Comparison of ENCODE assay signal across 21 mouse cellular contexts in the genomic region with DNA sequence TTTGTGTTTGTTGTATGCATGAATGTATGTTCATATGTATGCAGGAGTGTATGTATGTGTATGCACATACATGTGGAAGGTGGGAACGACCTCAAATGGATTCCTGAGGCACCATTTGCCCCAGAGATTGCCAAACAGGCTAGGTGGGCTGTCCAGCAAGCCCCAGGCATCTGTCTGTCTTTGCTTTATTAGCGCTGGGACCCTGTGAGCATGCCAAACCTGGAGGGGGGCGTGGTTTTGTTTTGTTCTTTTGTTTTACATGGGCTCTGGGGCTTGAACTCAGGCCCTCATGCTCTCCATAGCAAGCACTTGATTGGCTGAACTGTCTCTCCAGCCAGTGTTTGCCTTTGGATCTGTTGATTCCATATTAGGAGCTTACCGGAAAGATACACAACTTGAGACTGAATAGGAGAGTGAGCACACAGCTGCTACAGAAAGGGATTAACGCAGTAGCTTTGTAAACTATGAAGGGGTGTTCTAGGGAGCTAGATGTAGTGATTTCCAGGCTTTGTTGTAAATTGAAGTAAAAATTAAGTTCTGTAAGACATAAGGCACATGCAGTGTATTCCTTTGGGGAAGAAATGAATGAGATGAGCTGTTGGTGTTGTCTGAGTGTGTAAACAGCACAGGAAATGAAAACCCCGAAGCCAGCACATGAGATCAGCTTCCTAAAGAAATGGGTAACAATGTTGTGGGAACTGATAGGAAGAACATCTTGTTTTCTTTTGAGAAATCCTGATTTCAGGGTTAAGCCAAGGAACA. TPM values are rescaled to one million over a fixed set of nuclear protein-coding genes. Genes with fewer than 3 reads are reported as not detected.
DNase-seq lines count a peak whose midpoint lies in the region; ATAC-seq and TF ChIP-seq lines count a peak whose summit lies in the region.
"Had no signal": no experiment of that assay in that cellular context is flagged by ENCODE, and none has a peak within 500 bp of the region (broad histone marks: within the 10 kb centered on the region; RNA-seq: fewer than 3 reads in every experiment).

No protein-coding gene starts in this region.

- H3K4me1 ChIP-seq in forebrain, embryonic 16.5 days (replicated peaks; ENCODE audit: control insufficient read depth, insufficient read depth, low read length) = peaks cover 3% of the 10 kb centered on the region
- no peaks in the 10 kb centered on the region for H3K4me1 ChIP-seq in forebrain, postnatal 0 days (ENCODE audit: insufficient read depth)
- H3K4me1 ChIP-seq in lung, embryonic 15.5 days = peaks cover 8% of the 10 kb centered on the region
- no peaks in the 10 kb centered on the region for H3K4me1 ChIP-seq in midbrain, embryonic 15.5 days
- H3K4me1 ChIP-seq: hindbrain, embryonic 12.5 days had no signal

- DNase-seq in forebrain, postnatal 0 days = no peak
- no peak for DNase-seq in lung, postnatal 4 days
- DNase-seq in brain, embryonic 14.5 days (ENCODE audit: low read depth) = peak; percentile 51
- no peak for DNase-seq in adrenal gland, adult (ENCODE audit: inconsistent age in 2 of 2, low spot score in 1 of 2)
- DNase-seq: adrenal gland, postnatal 14 days; cerebellum, adult 2 months; kidney, postnatal 14 days; right cerebral cortex, postnatal 14 days; thymus, postnatal 4 days had no signal

- no peak for TF ChIP-seq POLR2A in brain, embryonic 14.5 days (IDR thresholded peaks at IDR 0.05; ENCODE audit: borderline replicate concordance, extremely low read depth, insufficient read depth, insufficient read length, poor library complexity, severe bottlenecking)

- 41% methylated on average over 6 of the region's 6 CpGs for WGBS in forebrain, embryonic 16.5 days
- WGBS in forebrain, postnatal 0 days = 37% methylated on average over 6 of the region's 6 CpGs
- WGBS in lung, embryonic 15.5 days = 62% methylated on average over 6 of the region's 6 CpGs
- WGBS in midbrain, embryonic 15.5 days = 60% methylated on average over 6 of the region's 6 CpGs

- no peak for TF ChIP-seq CTCF in forebrain, postnatal 0 days (IDR thresholded peaks at IDR 0.05; ENCODE audit: low read depth)
- no peak for TF ChIP-seq CTCF in brain, embryonic 14.5 days (IDR thresholded peaks at IDR 0.05; ENCODE audit: borderline replicate concordance, extremely low read depth, insufficient read depth, insufficient read length)

- H3K9ac ChIP-seq in forebrain, embryonic 16.5 days (replicated peaks; ENCODE audit: low read depth, low read length) = no peak overlapping the region
- H3K9ac ChIP-seq in forebrain, postnatal 0 days = no peak overlapping the region
- no peak overlapping the region for H3K9ac ChIP-seq in lung, embryonic 15.5 days
- no peak overlapping the region for H3K9ac ChIP-seq in midbrain, embryonic 15.5 days
- H3K9ac ChIP-seq: embryonic facial prominence, embryonic 12.5 days; hindbrain, embryonic 12.5 days; limb, embryonic 13.5 days; liver, embryonic 14.5 days had no signal

- no peaks in the 10 kb centered on the region for H3K27me3 ChIP-seq in forebrain, embryonic 16.5 days (replicated peaks; ENCODE audit: control insufficient read depth, insufficient read depth, low read length)
- H3K27me3 ChIP-seq in forebrain, postnatal 0 days (ENCODE audit: insufficient read depth, low read length) = no peaks in the 10 kb centered on the region
- no peaks in the 10 kb centered on the region for H3K27me3 ChIP-seq in lung, embryonic 15.5 days
- no peaks in the 10 kb centered on the region for H3K27me3 ChIP-seq in midbrain, embryonic 15.5 days (replicated peaks)
- H3K27me3 ChIP-seq: embryonic facial prominence, embryonic 12.5 days; hindbrain, embryonic 12.5 days; limb, embryonic 13.5 days had no signal

- no peak overlapping the region for H3K4me2 ChIP-seq in forebrain, embryonic 16.5 days (ENCODE audit: low read length)
- no peak overlapping the region for H3K4me2 ChIP-seq in forebrain, postnatal 0 days (ENCODE audit: low read depth)
- no peak overlapping the region for H3K4me2 ChIP-seq in lung, embryonic 15.5 days
- no peak overlapping the region for H3K4me2 ChIP-seq in midbrain, embryonic 15.5 days
- H3K4me2 ChIP-seq: embryonic facial prominence, embryonic 12.5 days; hindbrain, embryonic 12.5 days; limb, embryonic 13.5 days had no signal

- H3K9me3 ChIP-seq in forebrain, embryonic 16.5 days (ENCODE audit: control insufficient read depth, low read length) = no peaks in the 10 kb centered on the region
- no peaks in the 10 kb centered on the region for H3K9me3 ChIP-seq in forebrain, postnatal 0 days (ENCODE audit: low read length)
- no peaks in the 10 kb centered on the region for H3K9me3 ChIP-seq in lung, embryonic 15.5 days
- no peaks in the 10 kb centered on the region for H3K9me3 ChIP-seq in midbrain, embryonic 15.5 days
- H3K9me3 ChIP-seq: hindbrain, embryonic 12.5 days had no signal

- peaks cover 4% of the 10 kb centered on the region; the same call in 1 of the 2 replicates for H3K36me3 ChIP-seq in forebrain, embryonic 16.5 days (ENCODE audit: control insufficient read depth, insufficient read depth)
- H3K36me3 ChIP-seq in forebrain, postnatal 0 days (ENCODE audit: insufficient read depth) = peaks cover 6% of the 10 kb centered on the region; the same call in 1 of the 2 replicates
- peaks cover 44% of the 10 kb centered on the region for H3K36me3 ChIP-seq in lung, embryonic 15.5 days
- 0 out of 2 replicates have a peak, but pooled peaks cover 4% of the 10 kb centered on the region for H3K36me3 ChIP-seq in midbrain, embryonic 15.5 days (replicated peaks)

- ATAC-seq in forebrain, embryonic 16.5 days = 0 out of 2 replicates have a peak, but pooled peaks have one; percentile 12
- ATAC-seq in forebrain, postnatal 0 days = no peak
- ATAC-seq in lung, embryonic 15.5 days (ENCODE audit: borderline replicate concordance, extremely low read depth, low FRiP score, low TSS enrichment) = 0 out of 2 replicates have a peak, but pooled peaks have one; percentile 14
- 0 out of 2 replicates have a peak, but pooled peaks have one; percentile 33 for ATAC-seq in midbrain, embryonic 15.5 days (replicated peaks)

- no peak overlapping the region for H3K4me3 ChIP-seq in forebrain, embryonic 16.5 days (replicated peaks; ENCODE audit: low read length)
- H3K4me3 ChIP-seq in forebrain, postnatal 0 days (ENCODE audit: low read depth, low read length) = no peak overlapping the region
- no peak overlapping the region for H3K4me3 ChIP-seq in lung, embryonic 15.5 days
- H3K4me3 ChIP-seq in midbrain, embryonic 15.5 days = no peak overlapping the region
- H3K4me3 ChIP-seq: embryonic facial prominence, embryonic 12.5 days; hindbrain, embryonic 12.5 days; left cerebral cortex, adult 2 months; limb, embryonic 13.5 days had no signal

- no peak overlapping the region for H3K27ac ChIP-seq in forebrain, embryonic 16.5 days (ENCODE audit: low read length)
- no peak overlapping the region for H3K27ac ChIP-seq in forebrain, postnatal 0 days (ENCODE audit: low read depth, low read length)
- H3K27ac ChIP-seq in lung, embryonic 15.5 days = peak overlapping the region; percentile 55
- no peak overlapping the region for H3K27ac ChIP-seq in midbrain, embryonic 15.5 days
- H3K27ac ChIP-seq: embryonic facial prominence, embryonic 12.5 days; hindbrain, embryonic 12.5 days; left cerebral cortex, adult 2 months; limb, embryonic 13.5 days; liver, embryonic 14.5 days had no signal

RNA-seq across cellular contexts. Expression of a gene that starts 7.8 kb away (rescaled TPM):
- 16.8 and 19.7 TPM in 2 replicates for polyA plus RNA-seq in forebrain, embryonic 16.5 days (2015; fragmentation: Nextera tagmentation; extraction: Ambion mirVana)
- total RNA-seq in forebrain, postnatal 0 days (2014; rRNA removed) = 14.5 and 16.9 TPM in 2 replicates
- polyA plus RNA-seq in forebrain, postnatal 0 days (2015; fragmentation: Nextera tagmentation; extraction: Ambion mirVana) = 17.7 and 21.9 TPM in 2 replicates
- polyA plus RNA-seq in lung, embryonic 15.5 days (2015; fragmentation: Nextera tagmentation; extraction: Ambion mirVana) = 73.0 and 77.3 TPM in 2 replicates
- 8.3 and 12.3 TPM in 2 replicates for polyA plus RNA-seq in brain, embryonic 14.5 days (2012; rRNA removed)
- polyA plus RNA-seq in midbrain, embryonic 15.5 days (2015; fragmentation: Nextera tagmentation; extraction: Ambion mirVana) = 21.6 TPM in 2 replicates

RNA-seq across cellular contexts. Expression of a gene that starts 22.3 kb away (rescaled TPM):
- polyA plus RNA-seq in forebrain, embryonic 16.5 days (2015; fragmentation: Nextera tagmentation; extraction: Ambion mirVana) = not detected in 2 replicates
- not detected in 2 replicates for total RNA-seq in forebrain, postnatal 0 days (2014; rRNA removed)
- polyA plus RNA-seq in forebrain, postnatal 0 days (2015; fragmentation: Nextera tagmentation; extraction: Ambion mirVana) = not detected in 2 replicates
- polyA plus RNA-seq in lung, embryonic 15.5 days (2015; fragmentation: Nextera tagmentation; extraction: Ambion mirVana) = 0.15 TPM in 1 of 2 replicates, not detected in the other
- polyA plus RNA-seq in brain, embryonic 14.5 days (2012; rRNA removed) = not detected in 2 replicates
- not detected in 2 replicates for polyA plus RNA-seq in midbrain, embryonic 15.5 days (2015; fragmentation: Nextera tagmentation; extraction: Ambion mirVana)
- total RNA-seq: left cerebral cortex, adult 2 months had no signal
- polyA plus RNA-seq: cerebellum, adult 2 months; embryonic facial prominence, embryonic 12.5 days; heart, postnatal 0 days; hindbrain, embryonic 12.5 days; intestine, embryonic 14.5 days; limb, embryonic 13.5 days; neural tube, embryonic 14.5 days; testis, adult 2 months had no signal
